Mouse (Mus musculus): ENCODE results near the gene Cd1d1.

- TF ChIP-seq POLR2A (IDR thresholded peaks at IDR 0.05; ENCODE audit: low read depth, low read length) = no peak
- TF ChIP-seq CTCF (conservative IDR thresholded peaks at IDR 0.05; ENCODE audit: insufficient read depth, insufficient read length, low read depth, low read length) = no peak
These were observed 48.6 kb upstream of the Cd1d1 start for GRCm38 (mm10) chr3:87047801-87048200.

All from kidney, adult 2 months (tissue).